Comparison of ENCODE assay signal across 25 mouse cellular contexts in genomic region chr9:48773130-48773529, GRCm38 (mm10).
DNase-seq lines count a peak whose midpoint lies in the region; ATAC-seq and TF ChIP-seq lines count a peak whose summit lies in the region.
"Had no signal": no experiment of that assay in that cellular context is flagged by ENCODE, and none has a peak within 500 bp of the region (broad histone marks: within the 10 kb centered on the region; RNA-seq: fewer than 3 reads in every experiment).

No protein-coding gene starts in this region.

- no peak for TF ChIP-seq CTCF in gastrocnemius, adult 2 months (IDR thresholded peaks at IDR 0.05)
- no peak for TF ChIP-seq CTCF in left cerebral cortex, adult 2 months (IDR thresholded peaks at IDR 0.05)

- peaks cover 23% of the 10 kb centered on the region for H3K36me3 ChIP-seq in forebrain, embryonic 10.5 days (replicated peaks)
- H3K36me3 ChIP-seq in forebrain, embryonic 15.5 days, result no peaks in the 10 kb centered on the region
- H3K36me3 ChIP-seq: embryonic facial prominence, embryonic 10.5 days; embryonic facial prominence, embryonic 12.5 days; forebrain, embryonic 12.5 days had no signal

- no peak overlapping the region for H3K4me2 ChIP-seq in forebrain, embryonic 15.5 days (replicated peaks)
- H3K4me2 ChIP-seq: embryonic facial prominence, embryonic 12.5 days; forebrain, embryonic 12.5 days had no signal

- no peak for ATAC-seq in forebrain, embryonic 15.5 days (replicated peaks)
- ATAC-seq: activated CD4-positive, CD25-positive, alpha-beta regulatory T cell, adult 4 months; CD4-positive, CD25-positive, alpha-beta regulatory T cell, adult 4 months; forebrain, embryonic 14.5 days; forebrain, postnatal 0 days; Patski had no signal

- H3K4me3 ChIP-seq in forebrain, embryonic 10.5 days, result no peak overlapping the region
- no peak overlapping the region for H3K4me3 ChIP-seq in forebrain, embryonic 15.5 days
- H3K4me3 ChIP-seq in gastrocnemius, adult 2 months, result peak overlapping the region; percentile 15; the same call in 1 of the 2 replicates
- H3K4me3 ChIP-seq in left cerebral cortex, adult 2 months, result no peak overlapping the region
- H3K4me3 ChIP-seq: embryonic facial prominence, embryonic 10.5 days; embryonic facial prominence, embryonic 12.5 days; forebrain, embryonic 12.5 days had no signal

- DNase-seq in forebrain, embryonic 10.5 days (ENCODE audit: extremely low spot score, low spot score), result no peak
- peak; percentile 61 for DNase-seq in gastrocnemius, adult 2 months
- DNase-seq in gastrocnemius, postnatal 10 days, result no peak
- DNase-seq in left cerebral cortex, adult 2 months (ENCODE audit: extremely low spot score in 1 of 2, low spot score in 2 of 2), result no peak
- DNase-seq in left cerebral cortex, postnatal 14 days (ENCODE audit: low spot score in 2 of 2), result no peak
- DNase-seq: adrenal gland, adult 8-10 months; adrenal gland, postnatal 14 days; adrenal gland, postnatal 36 days; B cell, adult 2 months; cerebellum, adult 11-12 months; cerebellum, adult 2 months; cerebellum, adult 9-10 months; cerebellum, postnatal 10 days; cerebellum, postnatal 25 days; forebrain, postnatal 0 days had no signal

- no peaks in the 10 kb centered on the region for H3K9me3 ChIP-seq in forebrain, embryonic 10.5 days
- H3K9me3 ChIP-seq in forebrain, embryonic 15.5 days, result no peaks in the 10 kb centered on the region
- H3K9me3 ChIP-seq: embryonic facial prominence, embryonic 10.5 days; embryonic facial prominence, embryonic 12.5 days; forebrain, embryonic 12.5 days; G1E had no signal

- peak overlapping the region; percentile 44; the same call in 1 of the 2 replicates for H3K27ac ChIP-seq in forebrain, embryonic 10.5 days
- no peak overlapping the region for H3K27ac ChIP-seq in forebrain, embryonic 15.5 days (replicated peaks)
- peak overlapping the region; percentile 83 for H3K27ac ChIP-seq in gastrocnemius, adult 2 months
- H3K27ac ChIP-seq in left cerebral cortex, adult 2 months, result peak overlapping the region; percentile 19; the same call in 1 of the 2 replicates
- H3K27ac ChIP-seq: embryonic facial prominence, embryonic 10.5 days; embryonic facial prominence, embryonic 12.5 days; forebrain, embryonic 12.5 days had no signal

- 86% methylated on average over 6 of the region's 6 CpGs for WGBS in forebrain, embryonic 10.5 days
- 95% methylated on average over 6 of the region's 6 CpGs for WGBS in forebrain, embryonic 15.5 days

- H3K27me3 ChIP-seq in forebrain, embryonic 10.5 days (ENCODE audit: poor library complexity, severe bottlenecking), result no peaks in the 10 kb centered on the region
- H3K27me3 ChIP-seq in forebrain, embryonic 15.5 days, result no peaks in the 10 kb centered on the region
- H3K27me3 ChIP-seq: CH12.LX; embryonic facial prominence, embryonic 12.5 days; forebrain, embryonic 12.5 days had no signal

- intact Hi-C loops in gastrocnemius, adult 2 months (cut with DNase I), result no loop called here
- intact Hi-C loops in left cerebral cortex, adult 2 months (cut with DNase I), result no loop called here
- intact Hi-C loops in left cerebral cortex, postnatal 14 days (cut with DNase I), result no loop called here

- no peak overlapping the region for H3K9ac ChIP-seq in forebrain, embryonic 15.5 days (replicated peaks)
- H3K9ac ChIP-seq: embryonic facial prominence, embryonic 12.5 days; forebrain, embryonic 12.5 days; forebrain, postnatal 0 days had no signal

- H3K4me1 ChIP-seq in forebrain, embryonic 10.5 days, result peaks cover 22% of the 10 kb centered on the region
- no peaks in the 10 kb centered on the region for H3K4me1 ChIP-seq in forebrain, embryonic 15.5 days
- H3K4me1 ChIP-seq: forebrain, embryonic 12.5 days had no signal
